Mouse (Mus musculus) liver, embryonic 14.5 days (tissue): ENCODE results near the gene 1700012B07Rik.

Source experiments
- CTCF ChIP-seq: IDR thresholded peaks from 2 replicates; pipeline ENCODE4 v1.5.1; 2016; ENCODE audit warnings: antibody characterized with exemption, low read depth, control low read depth
- EP300 ChIP-seq: IDR thresholded peaks from 2 replicates; pipeline ENCODE4 v1.6.1; 2016; ENCODE audit warnings: antibody characterized with exemption, low read depth

DNA sequence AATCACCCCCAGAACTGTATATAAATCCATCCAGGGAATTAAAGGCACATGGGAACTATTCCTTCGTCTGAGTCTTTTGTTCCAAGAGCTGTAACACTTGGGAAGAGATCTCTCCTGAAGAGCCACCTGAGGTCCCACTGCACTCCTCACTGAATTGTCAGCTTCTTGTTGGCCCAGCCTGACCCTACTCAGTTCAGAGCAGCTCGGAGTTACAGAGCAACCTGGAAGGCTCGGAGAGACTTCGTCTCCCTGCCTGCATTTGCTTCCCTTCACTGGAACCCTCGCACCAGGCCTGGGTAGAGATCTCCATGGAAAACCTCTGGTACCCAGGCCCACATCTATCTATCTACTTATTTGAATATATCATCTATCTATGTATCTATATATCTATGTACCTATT, 40.0 kb upstream of the 1700012B07Rik start:
- no peak for TF ChIP-seq EP300
- TF ChIP-seq CTCF = no peak
